Mouse (Mus musculus) heart, postnatal 14 days (tissue): ENCODE measurements around the gene Tiam1. TPM values are rescaled to one million over a fixed set of nuclear protein-coding genes. Genes with fewer than 3 reads are reported as not detected.

ENCODE experiments used
- DNase-seq, 2 experiments: peaks; one replicate each; pipeline ENCODE4 v3.0.0; 2021 to 2022
- intact Hi-C: fragments of 180-260 bp; cut with DNase I; formaldehyde crosslinking; loops from one replicate; pipeline ENCODE4 v1.15.1; 2025
- total RNA-seq, 2 experiments: library from RNA; stranded (reverse); gene quantifications; 2 replicates each; pipeline ENCODE4 v1.2.3; 2021

Tiam1 gene
- total RNA-seq, 2 experiments from 2014 or later, result 6.1 to 7.6 TPM

- no peak for DNase-seq
- intact Hi-C loops, result no loop called here
Observed at GRCm38 (mm10) chr16:89934616-89935015, 209.0 kb downstream of the Tiam1 start.

- DNase-seq, result no peak
- intact Hi-C loops, result no loop called here
Observed at GRCm38 (mm10) chr16:89933976-89934375, 209.6 kb downstream of the Tiam1 start.

- DNase-seq, result no peak
- intact Hi-C loops, result no loop called here
Observed at GRCm38 (mm10) chr16:89928611-89929010, 215.0 kb downstream of the Tiam1 start.

GRCm38 (mm10) chr16:89924249-89924890 is 219.2 kb downstream of the Tiam1 start:
- intact Hi-C loops, result no loop called here
- peak; percentile 54 to 66 for DNase-seq

GRCm38 (mm10) chr16:89923311-89923710 is 220.3 kb downstream of the Tiam1 start:
- intact Hi-C loops, result no loop called here
- DNase-seq, result no peak

- no peak for DNase-seq
- intact Hi-C loops, result no loop called here
Observed at GRCm38 (mm10) chr16:89922458-89922857, 221.1 kb downstream of the Tiam1 start.

- intact Hi-C loops, result no loop called here
- no peak for DNase-seq
Observed at GRCm38 (mm10) chr16:89921370-89921769, 222.2 kb downstream of the Tiam1 start.

GRCm38 (mm10) chr16:89920417-89920816 is 223.2 kb downstream of the Tiam1 start:
- no peak for DNase-seq
- intact Hi-C loops, result no loop called here

GRCm38 (mm10) chr16:89917404-89917803 is 226.2 kb downstream of the Tiam1 start:
- intact Hi-C loops, result no loop called here
- DNase-seq, result no peak

GRCm38 (mm10) chr16:89914946-89915345 is 228.6 kb downstream of the Tiam1 start:
- intact Hi-C loops, result no loop called here
- no peak for DNase-seq

- DNase-seq, result peak; percentile 30 to 55
- intact Hi-C loops, result no loop called here
Observed at GRCm38 (mm10) chr16:89912686-89913375, 230.7 kb downstream of the Tiam1 start.

- DNase-seq, result no peak
- intact Hi-C loops, result no loop called here
Observed at GRCm38 (mm10) chr16:89909393-89910068, 234.0 kb downstream of the Tiam1 start.

GRCm38 (mm10) chr16:89907651-89908050 is 235.9 kb downstream of the Tiam1 start:
- DNase-seq, result no peak
- intact Hi-C loops, result no loop called here

- intact Hi-C loops, result no loop called here
- no peak for DNase-seq
Observed at GRCm38 (mm10) chr16:89906909-89907308, 236.7 kb downstream of the Tiam1 start.

- intact Hi-C loops, result no loop called here
Observed at GRCm38 (mm10) chr16:89905730-89906305, 237.8 kb downstream of the Tiam1 start.

GRCm38 (mm10) chr16:89904121-89904520 is 239.4 kb downstream of the Tiam1 start:
- DNase-seq, result no peak
- intact Hi-C loops, result no loop called here

More at GRCm38 (mm10) chr16:89905730-89906305, 237.8 kb downstream of the Tiam1 start:
- no peak for DNase-seq

GRCm38 (mm10) chr16:89902578-89903304 is 240.8 kb downstream of the Tiam1 start:
- no peak for DNase-seq
- intact Hi-C loops, result no loop called here

- intact Hi-C loops, result no loop called here
Observed at GRCm38 (mm10) chr16:89900681-89901080, 242.9 kb downstream of the Tiam1 start.

GRCm38 (mm10) chr16:89899192-89899591 is 244.4 kb downstream of the Tiam1 start:
- intact Hi-C loops, result no loop called here
- no peak for DNase-seq

More at GRCm38 (mm10) chr16:89900681-89901080, 242.9 kb downstream of the Tiam1 start:
- no peak for DNase-seq

GRCm38 (mm10) chr16:89898299-89898625 is 245.3 kb downstream of the Tiam1 start:
- DNase-seq, result no peak
- intact Hi-C loops, result no loop called here
